ENCODE assay signal across 1 mouse cellular context in the genomic region with DNA sequence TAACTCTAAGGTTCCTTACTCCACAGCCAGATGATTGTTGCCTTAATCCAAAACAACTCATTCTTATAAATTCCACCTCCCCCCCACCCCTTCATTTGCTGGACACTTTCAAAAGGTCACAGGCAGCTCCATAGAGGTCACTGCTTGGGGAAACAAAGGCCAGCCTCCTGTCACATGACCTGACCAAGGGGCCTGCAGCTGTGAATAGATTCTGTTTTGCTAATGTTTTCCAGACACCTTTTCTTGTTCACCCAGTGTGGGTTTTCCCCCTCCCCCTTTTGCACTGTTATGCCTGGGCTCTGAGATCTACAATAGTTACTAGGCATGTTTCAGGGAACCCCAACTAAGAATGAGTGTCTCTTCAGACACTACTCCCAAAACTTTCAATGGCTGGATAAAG.
TF ChIP-seq lines count a peak whose summit lies in the region.

No protein-coding gene starts in this region.

TF ChIP-seq in CH12.LX, 34 proteins besides CTCF, POLR2A, EP300 and RAD21 (continued from another document):
- peak; percentile 84 for TF ChIP-seq USF1 (IDR thresholded peaks at IDR 0.05; ENCODE audit: low read depth, low read length)
- peak; percentile 75 for TF ChIP-seq IRF4 (IDR thresholded peaks at IDR 0.05; ENCODE audit: low read depth, low read length)
- no peak; the same call in 1 of the 2 replicates for TF ChIP-seq HCFC1 (IDR thresholded peaks at IDR 0.05; ENCODE audit: low read depth, low read length)
- TF ChIP-seq GABPA (IDR thresholded peaks at IDR 0.05; ENCODE audit: insufficient replicate concordance, low read depth, low read length), result no peak
- TF ChIP-seq KAT2A (IDR thresholded peaks at IDR 0.05; ENCODE audit: insufficient replicate concordance, low read length), result no peak
- peak; percentile 82 for TF ChIP-seq BHLHE40 (IDR thresholded peaks at IDR 0.05; ENCODE audit: low read depth, low read length)
- no peak for TF ChIP-seq MAFK (IDR thresholded peaks at IDR 0.05; ENCODE audit: insufficient replicate concordance, low read length)
- TF ChIP-seq MAZ (IDR thresholded peaks at IDR 0.05; ENCODE audit: low read depth, low read length), result no peak
- TF ChIP-seq SMC3 (IDR thresholded peaks at IDR 0.05; ENCODE audit: low read depth, low read length), result no peak
- TF ChIP-seq E2F4 (IDR thresholded peaks at IDR 0.05; ENCODE audit: insufficient replicate concordance, low read depth, low read length), result no peak
- TF ChIP-seq NRF1 (IDR thresholded peaks at IDR 0.05; ENCODE audit: low read depth, low read length), result no peak
- TF ChIP-seq MXI1 (IDR thresholded peaks at IDR 0.05; ENCODE audit: low read depth, low read length), result peak; percentile 63
- no peak for TF ChIP-seq PAX5 (IDR thresholded peaks at IDR 0.05; ENCODE audit: low read length)
- peak; percentile 40; the same call in 1 of the 2 replicates for TF ChIP-seq JUN (IDR thresholded peaks at IDR 0.05; ENCODE audit: insufficient read depth, low read depth, low read length)
- no peak for TF ChIP-seq ZC3H11A (IDR thresholded peaks at IDR 0.05; ENCODE audit: low read depth, low read length)
- no peak for TF ChIP-seq POLR2AphosphoS2 (IDR thresholded peaks at IDR 0.05; ENCODE audit: low read depth, low read length)
- no peak; the same call in 1 of the 2 replicates for TF ChIP-seq ZNF384 (IDR thresholded peaks at IDR 0.05; ENCODE audit: low read depth, low read length)
- peak; percentile 76 for TF ChIP-seq CHD2 (IDR thresholded peaks at IDR 0.05; ENCODE audit: low read length)
- TF ChIP-seq MEF2A (IDR thresholded peaks at IDR 0.05; ENCODE audit: borderline replicate concordance, low read depth, low read length), result peak; percentile 85
- TF ChIP-seq UBTF (IDR thresholded peaks at IDR 0.05; ENCODE audit: low read depth, low read length), result no peak
- TF ChIP-seq USF2 (conservative IDR thresholded peaks at IDR 0.05; ENCODE audit: low read depth, low read length), result peak; percentile 70
- peak; percentile 49; the same call in 1 of the 2 replicates for TF ChIP-seq MAX (IDR thresholded peaks at IDR 0.05; ENCODE audit: low read length)
- TF ChIP-seq TCF12 (IDR thresholded peaks at IDR 0.05; ENCODE audit: low read depth, low read length), result peak; percentile 79
- TF ChIP-seq RCOR1 (conservative IDR thresholded peaks at IDR 0.05; ENCODE audit: low read depth, low read length), result no peak
- no peak for TF ChIP-seq CHD1 (IDR thresholded peaks at IDR 0.05; ENCODE audit: low read depth, low read length)
- no peak for TF ChIP-seq ZMIZ1 (IDR thresholded peaks at IDR 0.05; ENCODE audit: low read depth, low read length)
- TF ChIP-seq TBP (conservative IDR thresholded peaks at IDR 0.05; ENCODE audit: low read depth, low read length), result no peak
- TF ChIP-seq ETS1 (conservative IDR thresholded peaks at IDR 0.05; ENCODE audit: low read depth, low read length), result peak; percentile 84
- no peak; the same call in 1 of the 2 replicates for TF ChIP-seq ELF1 (IDR thresholded peaks at IDR 0.05; ENCODE audit: low read depth, low read length)
